Mouse (Mus musculus): ENCODE data around the gene Itga4. TPM values are rescaled to one million over a fixed set of nuclear protein-coding genes. Genes with fewer than 3 reads are reported as not detected.

Gene Itga4
- total and polyA plus RNA-seq, 3 experiments: 22.7 to 97.5 (median 48.9) TPM

DNA sequence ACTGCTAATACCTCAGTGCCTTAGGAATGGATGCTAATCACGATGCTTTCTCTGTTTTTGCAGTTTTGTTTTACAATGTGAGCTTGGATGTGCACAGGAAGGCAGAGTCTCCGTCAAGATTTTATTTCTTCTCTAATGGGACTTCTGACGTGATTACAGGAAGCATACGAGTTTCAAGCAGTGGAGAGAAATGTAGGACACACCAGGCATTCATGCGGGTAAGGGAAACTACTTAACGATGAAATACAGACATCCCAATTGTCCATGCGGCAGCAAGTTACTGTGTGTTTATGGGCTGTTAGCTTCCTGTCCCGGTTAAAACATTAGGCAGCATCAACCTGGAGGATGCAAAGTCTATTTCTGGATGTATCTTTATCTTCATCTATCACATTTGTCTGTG, 36.7 kb downstream of the Itga4 start:
- no peak overlapping the region for H3K27ac ChIP-seq (ENCODE audit: control insufficient read depth, low read depth, low read length)
- peaks cover 0 to 64% of the 10 kb centered on the region in 2 experiments; a peak in 2 of 4 replicates for H3K36me3 ChIP-seq (ENCODE audit: control insufficient read depth in 1 of 2, insufficient read depth in 2 of 2, low read length in 2 of 2)
- no peak overlapping the region for H3K4me3 ChIP-seq (ENCODE audit: control insufficient read depth in 1 of 2, insufficient read depth in 1 of 2, low read depth in 2 of 2, low read length in 2 of 2)
- no peak overlapping the region for H3K9ac ChIP-seq (ENCODE audit: control insufficient read depth, low read depth, low read length, poor library complexity, severe bottlenecking)
- no peaks in the 10 kb centered on the region for H3K79me2 ChIP-seq (ENCODE audit: control insufficient read depth, insufficient read depth, low read length, poor library complexity)
- no peaks in the 10 kb centered on the region for H3K27me3 ChIP-seq (ENCODE audit: control insufficient read depth in 1 of 2, insufficient read depth in 2 of 2, low read length in 2 of 2)
- no peaks in the 10 kb centered on the region for H3K4me1 ChIP-seq (ENCODE audit: control insufficient read depth in 1 of 2, insufficient read depth in 2 of 2, low read length in 2 of 2)
- TF ChIP-seq JUND (IDR thresholded peaks at IDR 0.05; ENCODE audit: low read depth, low read length) (no peak), ELF1 (IDR thresholded peaks at IDR 0.05; ENCODE audit: low read depth, low read length) (no peak), MEF2A (IDR thresholded peaks at IDR 0.05; ENCODE audit: extremely low read depth, insufficient replicate concordance, low read depth, low read length, poor library complexity, severe bottlenecking) (no peak), POLR2A (IDR thresholded peaks at IDR 0.05; ENCODE audit: control insufficient read depth in 1 of 2, insufficient read depth in 1 of 2, low read depth in 1 of 2, low read length in 2 of 2, poor library complexity in 1 of 2) (no peak), CTCF (IDR thresholded peaks at IDR 0.05 in 2 of 3, conservative IDR thresholded peaks at IDR 0.05 in 1 of 3; ENCODE audit: control insufficient read depth in 1 of 3, insufficient read depth in 1 of 3, low read depth in 2 of 3, low read length in 3 of 3, poor library complexity in 1 of 3, severe bottlenecking in 1 of 3) (no peak), NELFE (IDR thresholded peaks at IDR 0.05; ENCODE audit: low read depth, low read length) (no peak), POLR2AphosphoS2 (IDR thresholded peaks at IDR 0.05; ENCODE audit: low read length) (no peak), MYC (IDR thresholded peaks at IDR 0.05; ENCODE audit: low read depth, low read length) (no peak), ZMIZ1 (IDR thresholded peaks at IDR 0.05; ENCODE audit: low read depth, low read length) (no peak), HCFC1 (IDR thresholded peaks at IDR 0.05; ENCODE audit: low read depth, low read length) (no peak), MAX (IDR thresholded peaks at IDR 0.05; ENCODE audit: low read length) (no peak), TCF12 (IDR thresholded peaks at IDR 0.05; ENCODE audit: low read depth, low read length) (no peak), ZNF384 (IDR thresholded peaks at IDR 0.05; ENCODE audit: low read depth, low read length) (no peak), EP300 (IDR thresholded peaks at IDR 0.05; ENCODE audit: low read depth in 1 of 2, low read length in 2 of 2) (no peak), TBP (IDR thresholded peaks at IDR 0.05; ENCODE audit: low read depth, low read length) (no peak), ETS1 (IDR thresholded peaks at IDR 0.05; ENCODE audit: low read depth, low read length) (no peak), SMC3 (IDR thresholded peaks at IDR 0.05; ENCODE audit: low read depth, low read length) (no peak), CHD2 (IDR thresholded peaks at IDR 0.05; ENCODE audit: low read length) (no peak)
- DNase-seq (ENCODE audit: low read depth, low spot score): no peak
- H3K9me3 ChIP-seq (replicated peaks; ENCODE audit: insufficient read depth, low read length): no peaks in the 10 kb centered on the region

- Histone ChIP-seq H3K9me3 (replicated peaks; ENCODE audit: insufficient read depth, low read length) (no peaks in the 10 kb centered on the region), H3K79me2 (ENCODE audit: control insufficient read depth, insufficient read depth, low read length, poor library complexity) (no peaks in the 10 kb centered on the region), H3K27me3 (ENCODE audit: control insufficient read depth in 1 of 2, insufficient read depth in 2 of 2, low read length in 2 of 2) (no peaks in the 10 kb centered on the region), H3K4me3 (ENCODE audit: control insufficient read depth in 1 of 2, insufficient read depth in 1 of 2, low read depth in 2 of 2, low read length in 2 of 2) (no peak overlapping the region), H3K36me3 (ENCODE audit: control insufficient read depth in 1 of 2, insufficient read depth in 2 of 2, low read length in 2 of 2) (peaks cover 0 to 63% of the 10 kb centered on the region in 2 experiments; a peak in 3 of 4 replicates), H3K4me1 (ENCODE audit: control insufficient read depth in 1 of 2, insufficient read depth in 2 of 2, low read length in 2 of 2) (no peaks in the 10 kb centered on the region), H3K9ac (ENCODE audit: control insufficient read depth, low read depth, low read length, poor library complexity, severe bottlenecking) (no peak overlapping the region), H3K27ac (ENCODE audit: control insufficient read depth, low read depth, low read length) (no peak overlapping the region)
- TF ChIP-seq GABPA (IDR thresholded peaks at IDR 0.05; ENCODE audit: low read depth, low read length): no peak
- TF ChIP-seq MAX (IDR thresholded peaks at IDR 0.05; ENCODE audit: low read length): no peak
- TF ChIP-seq RAD21 (IDR thresholded peaks at IDR 0.05; ENCODE audit: low read depth, low read length): no peak
- no peak for TF ChIP-seq ELF1 (IDR thresholded peaks at IDR 0.05; ENCODE audit: low read depth, low read length)
- TF ChIP-seq JUND (IDR thresholded peaks at IDR 0.05; ENCODE audit: low read depth, low read length): no peak
- TF ChIP-seq RCOR1 (IDR thresholded peaks at IDR 0.05; ENCODE audit: low read depth, low read length): no peak
- TF ChIP-seq CHD2 (IDR thresholded peaks at IDR 0.05; ENCODE audit: low read length): no peak
- TF ChIP-seq EP300 (IDR thresholded peaks at IDR 0.05; ENCODE audit: low read depth in 1 of 2, low read length in 2 of 2): no peak
- no peak for TF ChIP-seq CTCF (IDR thresholded peaks at IDR 0.05 in 2 of 3, conservative IDR thresholded peaks at IDR 0.05 in 1 of 3; ENCODE audit: control insufficient read depth in 1 of 3, insufficient read depth in 1 of 3, low read depth in 2 of 3, low read length in 3 of 3, poor library complexity in 1 of 3, severe bottlenecking in 1 of 3)
- no peak for TF ChIP-seq ZKSCAN1 (IDR thresholded peaks at IDR 0.05; ENCODE audit: low read depth, low read length)
- no peak for TF ChIP-seq NRF1 (IDR thresholded peaks at IDR 0.05; ENCODE audit: insufficient read depth, low read depth, low read length, poor library complexity, severe bottlenecking)
- TF ChIP-seq TBP (IDR thresholded peaks at IDR 0.05; ENCODE audit: low read depth, low read length): no peak
- TF ChIP-seq HCFC1 (IDR thresholded peaks at IDR 0.05; ENCODE audit: low read depth, low read length): no peak
- TF ChIP-seq MYB (IDR thresholded peaks at IDR 0.05; ENCODE audit: low read depth, low read length): no peak
- no peak for TF ChIP-seq MEF2A (IDR thresholded peaks at IDR 0.05; ENCODE audit: extremely low read depth, insufficient replicate concordance, low read depth, low read length, poor library complexity, severe bottlenecking)
- no peak for TF ChIP-seq BHLHE40 (IDR thresholded peaks at IDR 0.05; ENCODE audit: borderline replicate concordance, low read depth, low read length)
- no peak for TF ChIP-seq E2F4 (IDR thresholded peaks at IDR 0.05; ENCODE audit: borderline replicate concordance, low read depth, low read length)
- DNase-seq (ENCODE audit: low read depth, low spot score): no peak
These were observed 37.2 kb downstream of the Itga4 start for GRCm38 (mm10) chr2:79292431-79292830.

Data from MEL (cell line).